Mouse (Mus musculus) layer of hippocampus, adult 8-10 months (tissue): ENCODE measurements at regions not wholly inside any gene's neighbourhood (a gene's known extent, or its start where the extent isn't known, plus 50 kb on each side); places are given as distances from the start of the nearest gene placed in this dataset.

Experiments used
- DNase-seq, 2 experiments: peaks; one replicate each; pipeline ENCODE4 v3.0.0; 2022; ENCODE audit warnings: low spot score in 2 of 2

DNA sequence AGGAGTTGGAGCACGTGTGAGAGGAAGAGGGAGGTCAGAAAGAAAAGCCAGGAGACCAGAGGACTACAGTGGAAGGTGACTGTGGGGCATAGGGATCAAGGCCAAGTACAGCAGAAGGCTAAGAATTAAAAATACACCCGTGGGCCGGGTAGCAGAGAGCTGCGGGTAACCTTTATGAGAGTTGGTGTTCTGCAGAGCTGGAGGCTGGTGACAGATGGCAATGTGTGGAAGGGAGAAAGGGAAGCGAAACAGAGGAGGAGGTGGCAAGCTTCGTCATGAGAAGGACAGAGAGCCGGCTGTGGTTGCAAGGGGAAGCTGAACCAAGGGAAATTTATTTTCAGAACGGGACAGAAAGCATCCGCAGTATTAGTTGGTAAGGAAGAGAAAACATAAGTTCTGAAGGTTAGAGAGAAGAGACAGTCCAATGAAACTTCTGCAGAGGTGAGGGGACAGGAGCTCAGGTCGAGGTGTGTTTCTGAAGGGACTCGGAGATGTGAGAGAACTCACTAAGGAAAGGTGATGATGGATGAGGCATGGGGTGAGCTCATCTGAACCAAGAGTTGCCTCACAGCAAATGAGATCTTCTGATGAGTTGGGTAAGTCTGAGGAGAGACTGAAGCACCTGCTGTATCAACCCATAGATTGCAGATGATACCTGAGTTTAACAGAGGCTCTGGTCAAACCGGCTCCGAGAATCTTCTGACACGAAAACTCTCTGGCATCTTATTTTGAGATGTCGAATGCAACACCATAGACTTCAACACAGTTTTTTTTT, 200.6 kb downstream of the Gm10260 start:
- peak; percentile 80 to 90 for DNase-seq

DNA sequence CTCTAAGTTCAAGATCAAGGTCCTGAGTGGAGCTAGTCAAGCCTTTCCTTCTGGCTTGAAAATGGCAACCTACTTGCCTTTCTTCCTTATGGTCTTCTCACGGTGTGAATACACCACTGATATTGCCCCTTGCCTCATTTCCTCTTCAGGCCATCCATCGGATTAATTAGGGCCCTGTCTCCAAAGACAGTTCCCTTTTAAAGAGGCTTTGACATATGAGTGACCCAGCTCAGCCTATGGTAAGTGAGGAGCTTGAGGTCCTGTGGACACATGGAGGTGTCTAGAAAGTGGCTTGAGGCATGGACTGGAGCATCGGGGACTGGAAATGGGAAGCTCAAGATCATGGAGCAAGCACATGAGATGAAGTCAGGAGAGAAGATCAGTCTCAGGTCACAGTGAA, 201.5 kb downstream of the Gm10260 start:
- DNase-seq = no peak

DNA sequence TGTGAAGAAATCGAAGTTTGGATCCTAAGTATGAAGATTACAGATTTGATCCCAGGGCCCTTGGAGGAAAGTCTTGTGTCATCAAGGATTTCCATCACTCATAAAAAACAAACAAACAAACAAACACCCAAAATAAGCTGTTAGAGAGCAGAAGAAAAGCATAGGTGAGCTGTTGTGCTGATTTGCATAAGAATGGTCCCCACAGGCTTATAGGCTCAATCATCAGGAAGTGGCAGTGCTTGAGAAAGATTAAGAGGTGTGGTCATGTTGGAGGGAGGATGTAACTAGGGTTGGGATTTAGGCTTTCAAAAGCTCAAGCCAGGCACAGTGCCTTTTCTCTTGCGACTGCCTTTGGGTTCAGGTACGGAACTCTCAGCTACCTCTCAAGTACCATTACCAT, 205.1 kb downstream of the Gm10260 start:
- DNase-seq = no peak

DNA sequence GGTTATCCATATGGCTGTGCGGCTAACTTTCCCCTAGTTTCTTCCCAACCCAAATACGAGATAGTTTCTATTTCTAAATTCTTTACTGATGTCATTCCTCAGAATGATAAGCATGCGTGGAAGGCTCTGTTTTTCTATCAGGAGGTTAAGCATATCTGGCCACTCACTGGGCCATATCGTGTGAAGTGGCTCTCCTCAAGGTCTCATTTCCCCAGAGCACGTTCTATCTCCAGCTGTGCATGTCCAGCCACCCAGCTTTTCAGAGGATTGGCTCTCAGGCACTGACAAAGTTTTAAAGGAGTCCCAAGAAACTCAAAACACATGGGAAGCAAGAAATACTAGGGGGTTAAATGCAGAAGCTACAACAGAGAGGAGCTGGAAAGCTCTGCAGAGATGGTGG, 205.8 kb downstream of the Gm10260 start:
- no peak for DNase-seq

GRCm38 (mm10) chr13:97552236-97552635, 208.2 kb downstream of the Gm10260 start:
- DNase-seq = no peak

GRCm38 (mm10) chr13:97550880-97551279, 209.6 kb downstream of the Gm10260 start:
- no peak for DNase-seq

- DNase-seq = peak; percentile 52 to 60
Measured at GRCm38 (mm10) chr13:97550172-97550571, 210.3 kb downstream of the Gm10260 start.

- peak in 1 of 2 experiments; percentile 33 for DNase-seq
Measured at GRCm38 (mm10) chr13:97549384-97549783, 211.0 kb downstream of the Gm10260 start.

- DNase-seq = no peak
Measured at GRCm38 (mm10) chr13:97548527-97548977, 211.9 kb downstream of the Gm10260 start.

- DNase-seq = no peak
Measured at GRCm38 (mm10) chr13:97546936-97547335, 213.5 kb downstream of the Gm10260 start.

DNA sequence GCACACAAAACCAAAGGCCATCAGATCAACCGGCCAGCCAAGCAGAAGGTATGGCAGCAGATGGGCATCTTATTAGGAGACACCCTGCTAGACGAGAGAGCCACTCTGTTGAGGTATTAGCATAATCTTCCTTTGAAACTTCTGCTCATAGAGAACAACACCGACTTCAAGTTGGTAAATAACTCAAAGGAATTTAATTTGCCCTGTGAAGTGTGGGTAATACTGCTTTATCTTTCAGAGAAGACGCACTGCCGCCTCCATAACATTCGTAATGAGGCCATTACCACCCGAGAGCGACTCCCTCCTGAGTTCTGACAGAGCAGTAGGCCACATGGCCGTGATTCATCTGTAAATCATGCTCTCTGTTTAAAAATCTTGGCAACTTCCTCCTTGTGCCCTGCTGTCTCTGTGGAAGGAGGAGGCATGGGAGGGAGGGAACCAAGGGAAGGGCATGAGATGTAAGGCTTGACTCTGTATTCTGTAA, 214.4 kb downstream of the Gm10260 start:
- peak in 1 of 2 experiments; percentile 60 for DNase-seq

GRCm38 (mm10) chr13:97539686-97540085, 220.7 kb downstream of the Gm10260 start:
- no peak for DNase-seq

DNA sequence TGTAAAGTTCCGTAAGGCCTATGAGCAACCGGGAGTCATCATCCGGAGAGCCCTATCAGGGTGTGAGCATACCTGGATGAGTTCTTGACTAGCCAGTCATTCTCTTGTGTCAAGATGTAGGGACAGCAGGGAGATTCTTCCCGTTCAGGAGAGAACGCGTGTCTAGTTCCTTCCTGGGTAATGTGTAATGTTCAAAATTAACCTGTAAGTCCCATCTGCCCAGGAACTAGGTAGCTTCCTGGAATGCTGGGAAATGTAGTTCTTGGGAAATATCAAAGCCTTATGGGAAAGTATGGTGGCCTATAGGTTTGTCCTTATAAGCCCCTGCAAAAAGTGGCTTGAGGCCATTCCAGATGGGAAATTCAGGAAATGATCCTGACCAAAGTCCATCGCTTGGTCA, 222.0 kb downstream of the Gm10260 start:
- no peak for DNase-seq

GRCm38 (mm10) chr13:97537686-97538085, 222.7 kb downstream of the Gm10260 start:
- DNase-seq = peak in 1 of 2 experiments; percentile 41

GRCm38 (mm10) chr13:97537206-97537605, 223.2 kb downstream of the Gm10260 start:
- DNase-seq = peak; percentile 78 to 79

- peak in 1 of 2 experiments; percentile 26 for DNase-seq
Measured at GRCm38 (mm10) chr13:97533896-97534666, 226.4 kb downstream of the Gm10260 start.

DNA sequence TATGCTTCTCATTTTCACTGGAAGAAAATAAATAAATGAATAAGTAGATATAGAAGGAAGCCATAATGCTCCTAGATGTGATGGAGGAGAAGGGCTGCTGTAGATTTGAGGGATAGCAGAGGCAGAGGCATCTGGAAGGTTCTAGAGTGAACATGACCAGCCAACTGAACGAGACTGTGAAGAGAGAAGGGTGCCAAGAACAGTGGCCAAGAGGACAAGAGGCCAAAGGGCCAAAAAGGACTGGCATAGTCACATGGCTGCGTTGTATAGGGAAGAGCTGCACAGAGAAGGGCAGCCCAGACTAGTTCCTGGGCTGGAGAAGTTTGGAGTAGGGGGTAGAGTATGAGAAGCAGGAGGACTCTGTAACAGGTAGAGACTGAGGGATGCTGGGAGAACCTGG, 229.3 kb downstream of the Gm10260 start:
- no peak for DNase-seq

- no peak for DNase-seq
Measured at GRCm38 (mm10) chr13:97530570-97530969, 229.9 kb downstream of the Gm10260 start.

DNA sequence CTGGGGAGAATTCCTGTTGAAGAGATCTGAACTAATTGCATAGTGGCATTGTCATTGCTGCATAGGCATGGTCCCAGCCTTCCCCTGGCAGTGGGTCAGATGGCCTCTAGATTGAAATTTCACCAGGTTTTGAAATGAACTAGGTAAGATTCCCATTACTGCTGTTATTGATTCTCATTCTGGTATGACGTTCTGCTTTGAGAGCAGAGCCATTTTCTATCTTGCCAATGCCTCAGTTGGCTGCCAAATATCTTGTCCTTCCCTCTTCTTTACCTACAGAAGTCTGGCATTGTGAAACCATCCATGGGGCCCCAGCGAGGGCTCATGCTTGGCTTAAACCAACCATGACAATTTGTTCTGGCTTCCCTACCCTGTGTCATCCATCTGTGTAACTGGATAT, 232.5 kb downstream of the Gm10260 start:
- DNase-seq = no peak

DNA sequence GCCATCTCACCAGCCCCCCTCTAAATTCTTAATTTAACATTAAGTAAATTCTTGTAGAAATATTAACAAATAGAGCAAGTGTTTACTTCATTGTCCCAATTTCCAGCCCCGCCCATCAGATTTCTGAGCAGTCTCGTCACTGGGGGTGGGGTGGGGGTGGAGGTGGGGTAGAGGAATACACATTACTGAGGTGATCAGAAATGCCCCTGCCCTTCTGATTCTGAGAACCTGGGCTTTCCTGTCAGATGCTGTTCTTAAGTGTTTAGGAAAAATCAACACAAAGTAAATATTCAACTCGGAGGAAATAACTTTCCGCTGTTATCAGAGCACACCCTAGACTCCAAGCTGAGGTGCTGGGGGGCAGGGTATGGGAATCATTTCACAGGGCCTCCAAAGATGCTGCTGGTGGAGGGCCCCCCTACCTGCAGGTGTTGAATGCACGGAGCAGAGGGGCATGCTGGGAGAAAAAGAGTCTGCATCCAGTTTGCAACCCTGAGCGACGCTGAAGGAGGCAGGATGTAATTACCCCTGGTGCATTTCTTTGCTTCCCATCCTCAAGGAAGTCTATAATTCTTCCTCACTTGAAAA, 235.5 kb downstream of the Gm10260 start:
- DNase-seq = no peak

DNA sequence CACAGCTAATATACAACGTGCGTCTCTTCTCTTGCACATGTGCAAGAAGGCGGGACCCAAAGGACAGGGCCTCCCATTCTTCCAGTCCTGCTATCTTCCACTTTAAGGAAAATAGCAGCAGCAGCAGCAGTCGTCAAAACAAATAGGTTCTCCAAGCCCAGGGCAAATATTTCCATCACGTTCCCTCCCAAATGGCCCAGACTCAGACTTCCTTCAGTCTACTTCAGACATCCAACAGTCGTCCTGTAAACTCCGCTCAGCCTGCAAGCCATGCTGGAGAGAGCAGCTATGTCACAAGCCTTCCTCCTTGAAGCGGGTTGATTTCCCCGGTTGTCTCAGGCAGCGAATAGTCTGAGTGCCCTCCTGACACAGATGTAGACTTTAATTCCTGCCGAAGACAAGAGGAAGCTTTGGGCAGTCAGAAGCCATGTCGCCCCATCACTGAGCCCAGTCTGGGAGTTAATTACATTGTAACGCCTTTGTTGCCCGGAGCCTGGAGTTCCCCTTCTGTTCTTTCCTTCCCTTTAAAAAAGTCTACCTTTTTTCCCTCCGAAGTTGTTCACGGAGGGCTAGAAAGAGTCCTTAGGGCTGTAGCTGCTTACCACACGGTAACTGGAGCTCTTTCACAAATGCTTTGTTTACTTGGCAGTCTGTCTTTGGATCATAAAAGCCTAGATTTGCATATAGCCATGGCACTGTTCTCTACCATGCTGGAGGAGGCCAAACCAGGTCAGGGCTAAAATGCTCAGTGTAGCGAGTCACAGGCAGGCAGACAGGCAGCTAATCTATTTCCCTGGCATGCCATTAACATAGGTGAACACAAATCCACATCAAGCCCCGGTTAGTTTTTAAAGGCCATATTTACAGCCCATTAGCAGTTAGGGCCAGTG, 236.7 kb downstream of the Gm10260 start:
- no peak for DNase-seq
